Mouse (Mus musculus): Measurements from ENCODE around the gene Fmo2.

- TF ChIP-seq CTCF (conservative IDR thresholded peaks at IDR 0.05; ENCODE audit: insufficient read depth, insufficient read length, low read depth, low read length) (no peak), POLR2A (IDR thresholded peaks at IDR 0.05; ENCODE audit: low read depth, low read length) (no peak)
Observed at GRCm38 (mm10) chr1:162914932-162915556, 16.5 kb upstream of the Fmo2 start.
